Mouse (Mus musculus) embryonic fibroblast, embryonic 13.5 days (primary cell): ENCODE data around the gene Phyh. TPM values are rescaled to one million over a fixed set of nuclear protein-coding genes. Genes with fewer than 3 reads are reported as not detected.
"Not testable (repeated sequence)": the region's sequence is repeated elsewhere in the genome, so short reads cannot be mapped to it uniquely, and the experiment has no call there.

Experiments used
- H3K27ac ChIP-seq: 2 replicates; pipeline ENCODE4 v1.5.1; 2012; ENCODE audit warnings: low read length, control low read depth, inconsistent platforms; ENCODE audit not compliant: insufficient read depth
- H3K4me1 ChIP-seq: 2 replicates; pipeline ENCODE4 v1.6.1; 2011; ENCODE audit warnings: low read length; ENCODE audit not compliant: control insufficient read depth, insufficient read depth
- H3K4me3 ChIP-seq: 2 replicates; pipeline ENCODE4 v1.5.1; 2011; ENCODE audit warnings: mild to moderate bottlenecking, control low read depth, low read length; ENCODE audit not compliant: insufficient read depth
- CTCF ChIP-seq: IDR thresholded peaks from 2 replicates; pipeline ENCODE4 v1.5.1; 2011; ENCODE audit warnings: mild to moderate bottlenecking, control low read depth, low read length, moderate library complexity, borderline replicate concordance; ENCODE audit not compliant: insufficient read depth
- POLR2A ChIP-seq: IDR thresholded peaks from 2 replicates; pipeline ENCODE4 v1.6.1; 2011; ENCODE audit warnings: low read depth, mild to moderate bottlenecking, control low read depth, low read length, moderate library complexity
- polyA plus RNA-seq: library from polyadenylated mRNA; stranded (reverse); fragments of >200 nt; gene quantifications from 2 replicates; pipeline ENCODE4 v1.2.4, GENCODE M21; 2011; ENCODE audit warnings: low read depth; ENCODE audit not compliant: missing spikeins, insufficient read length

Phyh gene
- polyA plus RNA-seq, 1 experiment: 32.4 TPM

- TF ChIP-seq POLR2A: no peak
- TF ChIP-seq CTCF: no peak
- Histone ChIP-seq H3K27ac (no peak overlapping the region), H3K4me1 (no peaks in the 10 kb centered on the region), H3K4me3 (no peak overlapping the region)
Measured at GRCm38 (mm10) chr2:4940861-4941260, 22.0 kb downstream of the Phyh start.

- not testable (repeated sequence) for H3K27ac ChIP-seq, H3K4me3 ChIP-seq
Measured at GRCm38 (mm10) chr2:4949691-4950090, 30.9 kb downstream of the Phyh start.

GRCm38 (mm10) chr2:4950986-4951385 lies 32.2 kb downstream of the Phyh start:
- Histone ChIP-seq H3K27ac (no peak overlapping the region), H3K4me1 (no peaks in the 10 kb centered on the region), H3K4me3 (no peak overlapping the region)
- no peak for TF ChIP-seq POLR2A

More at GRCm38 (mm10) chr2:4949691-4950090, 30.9 kb downstream of the Phyh start:
- H3K4me1 ChIP-seq: not testable (repeated sequence)

GRCm38 (mm10) chr2:4954216-4954760 lies 35.5 kb downstream of the Phyh start:
- no peak for TF ChIP-seq POLR2A
- no peak for TF ChIP-seq CTCF
- no peak overlapping the region for H3K27ac ChIP-seq
- H3K4me1 ChIP-seq: no peaks in the 10 kb centered on the region
- no peak overlapping the region for H3K4me3 ChIP-seq

- Histone ChIP-seq H3K27ac (no peak overlapping the region), H3K4me1 (no peaks in the 10 kb centered on the region), H3K4me3 (no peak overlapping the region)
- no peak for TF ChIP-seq CTCF
- no peak for TF ChIP-seq POLR2A
Measured at GRCm38 (mm10) chr2:4958039-4958438, 39.2 kb downstream of the Phyh start.

- no peak for TF ChIP-seq CTCF
- no peak for TF ChIP-seq POLR2A
- Histone ChIP-seq H3K4me3 (no peak overlapping the region), H3K4me1 (no peaks in the 10 kb centered on the region), H3K27ac (no peak overlapping the region)
Measured at GRCm38 (mm10) chr2:4967806-4968205, 49.0 kb downstream of the Phyh start.

GRCm38 (mm10) chr2:4969083-4969482 lies 50.3 kb downstream of the Phyh start:
- H3K27ac ChIP-seq: no peak overlapping the region
- TF ChIP-seq POLR2A (no peak), CTCF (no peak)
- H3K4me3 ChIP-seq: no peak overlapping the region
- no peaks in the 10 kb centered on the region for H3K4me1 ChIP-seq

GRCm38 (mm10) chr2:4975807-4976206 lies 57.0 kb downstream of the Phyh start, which contains the start of gene Ucma:
Gene Ucma (plus strand): TSS chr2:4976122.
- H3K4me3 ChIP-seq: no peak within 1 kb of the TSS
- H3K27ac ChIP-seq: no peak within 1 kb of the TSS
- no peaks in the 10 kb centered on the region for H3K4me1 ChIP-seq
- TF ChIP-seq CTCF: no peak
- TF ChIP-seq POLR2A: no peak

GRCm38 (mm10) chr2:4978091-4978490 lies 59.3 kb downstream of the Phyh start:
- TF ChIP-seq CTCF (no peak), POLR2A (no peak)
- no peak overlapping the region for H3K4me3 ChIP-seq
- H3K4me1 ChIP-seq: no peaks in the 10 kb centered on the region
- no peak overlapping the region for H3K27ac ChIP-seq

- Histone ChIP-seq H3K4me3 (no peak overlapping the region), H3K27ac (no peak overlapping the region), H3K4me1 (no peaks in the 10 kb centered on the region)
- no peak for TF ChIP-seq POLR2A
- no peak for TF ChIP-seq CTCF
Measured at GRCm38 (mm10) chr2:4983987-4984386, 65.2 kb downstream of the Phyh start.

- TF ChIP-seq CTCF (no peak), POLR2A (no peak)
- no peaks in the 10 kb centered on the region for H3K4me1 ChIP-seq
- H3K27ac ChIP-seq: no peak overlapping the region
- H3K4me3 ChIP-seq: no peak overlapping the region
Measured at GRCm38 (mm10) chr2:4985000-4985399, 66.2 kb downstream of the Phyh start.
